Mouse (Mus musculus) C2C12 (cell line): ENCODE results near the gene Lrr1. TPM values are rescaled to one million over a fixed set of nuclear protein-coding genes. Genes with fewer than 3 reads are reported as not detected.
A peak's percentile ranks its signal among the peaks of the same experiment; 100 is the strongest.

ENCODE experiments used
- H3K27me3 ChIP-seq: one replicate; pipeline ENCODE4 v1.6.1; 2011; ENCODE audit not compliant: control insufficient read depth, insufficient read depth, insufficient read length
- H3K36me3 ChIP-seq: one replicate; pipeline ENCODE4 v1.6.1; 2011; ENCODE audit not compliant: control insufficient read depth, insufficient read depth
- H3K4me3 ChIP-seq: one replicate; pipeline ENCODE4 v1.5.1; 2011; ENCODE audit warnings: mild to moderate bottlenecking, control low read depth; ENCODE audit not compliant: poor library complexity, insufficient read depth, severe bottlenecking
- H3K79me2 ChIP-seq: one replicate; pipeline ENCODE4 v1.6.1; 2011; ENCODE audit not compliant: control insufficient read depth, insufficient read depth
- H3K79me3 ChIP-seq: one replicate; pipeline ENCODE4 v1.6.1; 2011; ENCODE audit warnings: low read depth, control low read depth
- H3ac ChIP-seq: one replicate; pipeline ENCODE3; 2011; ENCODE audit warnings: low read depth; ENCODE audit not compliant: control insufficient read depth, insufficient read length
- CEBPB ChIP-seq: IDR thresholded peaks from one replicate; pipeline ENCODE4 v1.6.1; 2011; ENCODE audit warnings: low read depth, mild to moderate bottlenecking, control low read depth, moderate library complexity
- CTCF ChIP-seq: IDR thresholded peaks from one replicate; pipeline ENCODE4 v1.5.1; 2011; ENCODE audit not compliant: control insufficient read depth, insufficient read depth, insufficient read length
- FOSL1 ChIP-seq: IDR thresholded peaks from one replicate; pipeline ENCODE4 v1.8.0; 2011; ENCODE audit warnings: mild to moderate bottlenecking, low read length; ENCODE audit not compliant: poor library complexity, insufficient read depth, severe bottlenecking
- MAX ChIP-seq: IDR thresholded peaks from one replicate; pipeline ENCODE4 v1.6.1; 2011; ENCODE audit warnings: mild to moderate bottlenecking, control low read depth
- MYOD1 ChIP-seq: IDR thresholded peaks from one replicate; pipeline ENCODE4 v1.6.1; 2011; ENCODE audit warnings: low read depth; ENCODE audit not compliant: control insufficient read depth, insufficient read length
- MYOG ChIP-seq: IDR thresholded peaks from one replicate; pipeline ENCODE4 v1.6.1; 2011; ENCODE audit not compliant: control insufficient read depth, insufficient read length; ENCODE audit errors: extremely low read depth
- USF1 ChIP-seq: IDR thresholded peaks from one replicate; pipeline ENCODE4 v1.6.1; 2011; ENCODE audit warnings: low read depth, mild to moderate bottlenecking, control low read depth, moderate library complexity
- microRNA-seq: library from miRNA; unstranded; fragments of <30 nt; microRNA quantifications from one replicate; pipeline ENCODE4, GENCODE M21; 2019; ENCODE audit warnings: borderline microRNAs expressed
- polyA plus RNA-seq: library from polyadenylated mRNA; unstranded; fragments of >200 nt; fragmentation: generic; extraction: Trizol; gene quantifications from one replicate; pipeline ENCODE4 v1.2.1, GENCODE M21; 2012; ENCODE audit warnings: missing spikeins

The Lrr1 gene
- polyA plus RNA-seq, 1 experiment, result 30.4 TPM

DNA sequence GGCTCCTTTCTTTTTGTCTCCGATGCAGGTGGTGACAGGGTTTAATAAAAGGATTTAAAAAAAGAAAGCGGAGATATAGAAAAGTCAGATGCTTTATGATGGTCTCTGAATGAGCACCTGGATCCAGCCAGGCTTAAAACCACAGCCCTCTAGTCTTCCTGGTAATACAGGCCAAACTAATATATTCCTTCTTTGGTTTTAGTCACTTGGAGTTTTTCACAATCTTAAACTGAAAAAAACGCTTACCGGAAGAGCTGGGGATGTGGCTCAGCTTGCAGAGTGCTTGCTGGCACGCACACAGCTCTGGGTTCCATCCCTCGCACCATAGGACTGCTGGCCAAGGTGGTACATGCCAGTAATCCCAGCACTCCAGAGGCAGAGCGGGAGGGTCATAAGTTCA is 48.0 kb downstream of the Lrr1 start:
- peaks cover 63% of the 10 kb centered on the region for H3K36me3 ChIP-seq
- H3K27me3 ChIP-seq, result no peaks in the 10 kb centered on the region
- no peak overlapping the region for H3ac ChIP-seq
- no peak for TF ChIP-seq MAX
- TF ChIP-seq MYOG, result no peak
- no peak for TF ChIP-seq MYOD1
- no peak for TF ChIP-seq CTCF
- TF ChIP-seq CEBPB, result no peak
- TF ChIP-seq USF1, result no peak
- TF ChIP-seq FOSL1, result no peak
- H3K4me3 ChIP-seq, result no peak overlapping the region
- no peaks in the 10 kb centered on the region for H3K79me3 ChIP-seq
- H3K79me2 ChIP-seq, result no peaks in the 10 kb centered on the region

DNA sequence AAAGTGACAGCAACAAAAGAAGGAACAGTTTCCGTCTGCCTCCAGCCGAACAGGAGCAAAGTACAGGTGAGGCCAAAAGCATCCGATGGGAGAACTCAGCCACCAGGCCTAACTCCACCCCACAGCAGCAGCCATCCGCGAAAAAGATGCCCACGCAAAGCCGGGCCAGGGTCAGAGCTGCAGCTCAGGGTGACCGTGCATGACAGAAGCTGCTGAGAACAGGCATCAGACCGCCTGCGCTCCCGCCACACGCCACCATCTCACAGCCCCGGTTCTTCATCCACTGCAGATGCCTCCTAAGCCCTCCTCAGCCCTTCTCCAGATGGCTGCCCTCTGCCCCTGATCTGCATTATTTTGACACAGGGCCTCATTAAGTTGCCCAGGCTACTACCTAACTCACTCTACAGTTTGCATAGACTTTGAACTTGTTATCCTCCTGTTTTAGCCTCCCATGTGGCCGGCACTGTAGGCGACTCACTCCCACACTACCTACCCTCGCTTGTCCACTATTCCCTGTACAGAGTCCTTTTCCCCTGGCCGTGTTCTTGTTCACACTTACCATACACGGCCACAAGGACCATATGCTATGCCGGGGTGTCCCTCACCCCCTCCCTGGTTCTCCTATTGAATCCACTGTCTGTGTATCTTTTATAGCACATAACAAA is 52.1 kb downstream of the Lrr1 start:
- TF ChIP-seq CEBPB (no peak), CTCF (no peak), MAX (no peak), MYOD1 (no peak), MYOG (no peak), FOSL1 (no peak), USF1 (no peak)
- Histone ChIP-seq H3K79me3 (peaks cover 3% of the 10 kb centered on the region), H3K79me2 (peaks cover 6% of the 10 kb centered on the region), H3K4me3 (no peak overlapping the region), H3K27me3 (no peaks in the 10 kb centered on the region), H3K36me3 (peaks cover 70% of the 10 kb centered on the region), H3ac (no peak overlapping the region)

DNA sequence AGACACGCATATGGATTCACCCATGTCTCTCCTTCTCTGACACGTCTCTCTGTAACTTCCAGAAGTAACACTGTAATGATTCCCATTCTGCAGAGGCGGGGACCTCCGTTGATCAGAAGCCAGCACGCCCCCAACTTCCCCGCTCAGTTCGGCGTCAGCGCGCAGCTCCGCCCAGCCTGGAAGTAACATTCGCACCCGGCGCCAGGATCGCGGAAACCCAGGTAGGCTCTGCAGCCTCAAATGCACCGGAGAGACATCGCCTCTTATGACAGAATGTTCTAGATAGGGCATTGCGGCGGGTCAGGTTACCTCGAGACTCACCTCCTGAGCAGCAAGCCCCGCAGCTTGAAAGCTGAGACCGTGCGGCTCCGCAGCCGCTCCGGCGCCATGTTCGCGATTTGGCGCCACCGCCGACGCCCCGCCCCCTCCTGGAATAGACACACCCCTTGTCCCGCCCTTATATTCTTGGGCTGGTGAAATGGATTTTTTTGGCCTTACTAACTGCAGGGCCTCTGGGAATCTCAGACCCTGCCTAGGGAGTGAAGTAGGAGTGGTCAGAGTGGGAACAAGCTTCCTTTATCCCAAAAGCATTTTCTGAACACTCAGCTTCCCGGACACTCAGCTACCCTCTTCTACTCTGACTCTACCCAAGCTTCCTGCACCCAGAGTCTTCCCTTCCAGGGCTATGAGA is 59.3 kb downstream of the Lrr1 start, which contains the start of gene Pole2:
Pole2 (minus strand) TSS at position 420 of the 691 bp plus-strand sequence.
- TF ChIP-seq FOSL1 (no peak), CTCF (no peak), MYOG (no peak), MAX (no peak), USF1 (no peak), CEBPB (no peak), MYOD1 (no peak)
- Histone ChIP-seq H3K27me3 (no peaks in the 10 kb centered on the region), H3K36me3 (peaks cover 24% of the 10 kb centered on the region), H3K79me3 (peaks cover 9% of the 10 kb centered on the region), H3K79me2 (peaks cover 28% of the 10 kb centered on the region), H3ac (peak within 1 kb of the TSS; percentile 67), H3K4me3 (peak within 1 kb of the TSS; percentile 63)

Small RNAs within 50 kb of the gene (microRNA-seq; reads per million reads assigned to microRNA genes)
- gene Gm47287 (not detected), gene Gm47295 (0.12 reads per million)

Other genes with a start within 250 kb of the Lrr1 start
- 10,268 TPM for gene Rps29, start 9.6 kb upstream of the Lrr1 start, polyA plus RNA-seq
- gene Rpl36al, start 15.3 kb downstream of the Lrr1 start, polyA plus RNA-seq, result 980 TPM
- gene Mgat2, start 15.3 kb downstream of the Lrr1 start, polyA plus RNA-seq, result 39.6 TPM
- 15.4 TPM for gene Gm49383, start 28.3 kb downstream of the Lrr1 start, polyA plus RNA-seq
- gene Dnaaf2, start 29.6 kb downstream of the Lrr1 start, polyA plus RNA-seq, result 6.5 TPM
- gene Gm49384, start 35.5 kb downstream of the Lrr1 start, polyA plus RNA-seq, result 14.2 TPM
- 14.2 TPM for gene Pole2, start 59.4 kb downstream of the Lrr1 start, polyA plus RNA-seq
- gene Klhdc1, start 72.4 kb downstream of the Lrr1 start, polyA plus RNA-seq, result 1.8 TPM
- 62.6 TPM for gene Klhdc2, start 127.9 kb downstream of the Lrr1 start, polyA plus RNA-seq
- 6.4 TPM for gene Nemf, start 188.4 kb downstream of the Lrr1 start, polyA plus RNA-seq
- gene Arf6, start 203.3 kb downstream of the Lrr1 start, polyA plus RNA-seq, result 87.3 TPM
- 6.5 TPM for gene Gm9887, start 203.6 kb downstream of the Lrr1 start, polyA plus RNA-seq